Mouse (Mus musculus): Measurements from ENCODE around the gene Snf8.

DNA sequence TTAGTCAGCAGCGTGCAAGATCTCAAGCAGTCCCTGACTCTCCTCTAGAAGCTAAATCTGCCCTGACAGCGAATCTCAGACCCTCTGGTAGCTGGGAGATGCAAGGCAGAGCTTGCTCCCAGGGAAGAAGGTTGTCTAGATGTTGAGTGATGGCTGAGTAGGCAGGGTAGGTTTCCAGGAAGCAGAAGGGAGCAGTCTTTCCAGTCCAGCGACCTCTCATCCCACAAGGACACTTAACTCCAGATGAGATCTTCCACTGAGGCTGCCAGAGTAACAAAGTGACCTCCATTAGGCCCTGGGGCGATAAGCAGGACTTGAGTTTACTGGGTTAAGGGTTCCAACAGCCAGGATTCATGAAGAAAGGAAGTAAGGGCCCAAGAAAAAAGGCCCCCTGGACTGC lies 14.1 kb upstream of the Snf8 start:
- no peak for TF ChIP-seq CTCF (IDR thresholded peaks at IDR 0.05; ENCODE audit: borderline replicate concordance, control insufficient read depth, extremely low read depth, insufficient read depth, low read length, poor library complexity)
- no peak for TF ChIP-seq POLR2A (IDR thresholded peaks at IDR 0.05; ENCODE audit: control insufficient read depth, extremely low read depth, insufficient read depth, low read length, poor library complexity)

All from thymus, adult 2 months (tissue).